Mouse (Mus musculus) intestine, postnatal 0 days (tissue): ENCODE data around the gene Pou6f1. TPM values are rescaled to one million over a fixed set of nuclear protein-coding genes. Genes with fewer than 3 reads are reported as not detected.

ENCODE experiments used
- ATAC-seq: fragments of 200-750 bp; cut with Nextera tagmentation; 2 replicates; pipeline ENCODE4 v1.8.0; 2017; ENCODE audit warnings: mild to moderate bottlenecking, moderate TSS enrichment, moderate library complexity
- H3K27ac ChIP-seq: fragments of 300-500 bp; sonication (generic); 2 replicates; pipeline ENCODE4 v1.5.1; 2014; ENCODE audit warnings: mild to moderate bottlenecking, low read depth, low read length, moderate library complexity
- H3K27me3 ChIP-seq: fragments of 300-500 bp; sonication (generic); replicated peaks from 2 replicates; pipeline ENCODE4 v1.6.1; 2014; ENCODE audit warnings: low read length, mixed read lengths; ENCODE audit not compliant: control insufficient read depth, insufficient read depth
- H3K36me3 ChIP-seq: fragments of 300-500 bp; sonication (generic); 2 replicates; pipeline ENCODE4 v1.6.1; 2014; ENCODE audit warnings: mild to moderate bottlenecking, moderate library complexity; ENCODE audit not compliant: control insufficient read depth, insufficient read depth
- H3K4me1 ChIP-seq: fragments of 300-500 bp; sonication (generic); replicated peaks from 2 replicates; pipeline ENCODE4 v1.6.1; 2014; ENCODE audit warnings: antibody characterized with exemption, low read length, mixed read lengths; ENCODE audit not compliant: control insufficient read depth, insufficient read depth
- H3K4me2 ChIP-seq: fragments of 300-500 bp; sonication (generic); replicated peaks from 2 replicates; pipeline ENCODE4 v1.6.1; 2014; ENCODE audit warnings: low read depth, mild to moderate bottlenecking, moderate library complexity
- H3K4me3 ChIP-seq: fragments of 300-500 bp; sonication (generic); 2 replicates; pipeline ENCODE4 v1.5.1; 2014; ENCODE audit warnings: low read depth, low read length
- H3K9ac ChIP-seq: fragments of 300-500 bp; sonication (generic); 2 replicates; pipeline ENCODE4 v1.6.1; 2014; ENCODE audit warnings: mild to moderate bottlenecking, low read depth, low read length
- H3K9me3 ChIP-seq: fragments of 300-500 bp; sonication (generic); 2 replicates; pipeline ENCODE4 v1.6.1; 2016; ENCODE audit warnings: mixed run types; ENCODE audit not compliant: control insufficient read depth
- CTCF ChIP-seq: sonication (generic); IDR thresholded peaks from 2 replicates; pipeline ENCODE4 v1.5.1; 2016; ENCODE audit warnings: low read depth, mild to moderate bottlenecking, control low read depth, antibody characterized with exemption, moderate library complexity
- WGBS: fragments of 180-500 bp; shearing (Covaris S2); extraction: QIAGEN DNeasy Blood & Tissue Kit; methylation state at CpG from one replicate; pipeline ENCODE4 v1.1.7; 2014; 5-methylcytosine and 5-hydroxymethylcytosine counted together
- polyA plus RNA-seq: library from polyadenylated mRNA; unstranded; fragments of >200 nt; fragmentation: Nextera tagmentation; extraction: Ambion mirVana; gene quantifications from 2 replicates; pipeline ENCODE4 v1.2.1, GENCODE M21; 2015

Gene Pou6f1
- polyA plus RNA-seq, 1 experiment from 2014 or later, result 3.0 TPM

- peak; percentile 51 for ATAC-seq
These were observed 32.5 kb upstream of the Pou6f1 start for GRCm38 (mm10) chr15:100632323-100632722.

GRCm38 (mm10) chr15:100631454-100632170, 31.8 kb upstream of the Pou6f1 start:
- Histone ChIP-seq H3K9ac (no peak overlapping the region), H3K9me3 (no peaks in the 10 kb centered on the region), H3K27me3 (peaks cover 6% of the 10 kb centered on the region; the same call in 1 of the 2 replicates), H3K4me1 (peaks cover 6% of the 10 kb centered on the region), H3K4me2 (no peak overlapping the region), H3K27ac (no peak overlapping the region), H3K4me3 (no peak overlapping the region), H3K36me3 (peaks cover 6% of the 10 kb centered on the region; the same call in 1 of the 2 replicates)
- 83% methylated on average over 12 of the region's 12 CpGs for WGBS
- no peak for TF ChIP-seq CTCF
- ATAC-seq, result no peak

More at GRCm38 (mm10) chr15:100632323-100632722, 32.5 kb upstream of the Pou6f1 start:
- Histone ChIP-seq H3K36me3 (peaks cover 6% of the 10 kb centered on the region; the same call in 1 of the 2 replicates), H3K27me3 (peaks cover 6% of the 10 kb centered on the region; the same call in 1 of the 2 replicates), H3K4me1 (peaks cover 6% of the 10 kb centered on the region), H3K9me3 (no peaks in the 10 kb centered on the region), H3K9ac (no peak overlapping the region), H3K4me2 (no peak overlapping the region), H3K4me3 (no peak overlapping the region), H3K27ac (peak overlapping the region; percentile 35; the same call in 1 of the 2 replicates)
- no peak for TF ChIP-seq CTCF
- WGBS, result 44% methylated on average over 5 of the region's 5 CpGs

GRCm38 (mm10) chr15:100630126-100630525, 30.3 kb upstream of the Pou6f1 start:
- H3K27ac ChIP-seq, result no peak overlapping the region
- peaks cover 6% of the 10 kb centered on the region for H3K4me1 ChIP-seq
- H3K9ac ChIP-seq, result no peak overlapping the region
- H3K4me2 ChIP-seq, result no peak overlapping the region
- no peaks in the 10 kb centered on the region for H3K9me3 ChIP-seq
- H3K36me3 ChIP-seq, result peaks cover 6% of the 10 kb centered on the region; the same call in 1 of the 2 replicates
- H3K27me3 ChIP-seq, result no peaks in the 10 kb centered on the region
- TF ChIP-seq CTCF, result no peak
- no peak overlapping the region for H3K4me3 ChIP-seq
- WGBS, result 84% methylated on average over 3 of the region's 3 CpGs
- no peak for ATAC-seq

GRCm38 (mm10) chr15:100628797-100629196, 29.0 kb upstream of the Pou6f1 start:
- TF ChIP-seq CTCF, result no peak
- WGBS, result 38% methylated on average over 7 of the region's 7 CpGs

GRCm38 (mm10) chr15:100627774-100628370, 28.1 kb upstream of the Pou6f1 start:
- Histone ChIP-seq H3K4me3 (no peak overlapping the region), H3K27ac (peak overlapping the region; percentile 61), H3K9ac (peak overlapping the region; percentile 19; the same call in 1 of the 2 replicates), H3K4me2 (peak overlapping the region; percentile 47), H3K4me1 (peaks cover 6% of the 10 kb centered on the region), H3K9me3 (no peaks in the 10 kb centered on the region), H3K27me3 (no peaks in the 10 kb centered on the region), H3K36me3 (peaks cover 6% of the 10 kb centered on the region; the same call in 1 of the 2 replicates)
- no peak for ATAC-seq
- WGBS, result 9% methylated on average over 11 of the region's 11 CpGs
- no peak for TF ChIP-seq CTCF

More at GRCm38 (mm10) chr15:100628797-100629196, 29.0 kb upstream of the Pou6f1 start:
- no peak for ATAC-seq
- Histone ChIP-seq H3K4me2 (no peak overlapping the region), H3K36me3 (peaks cover 6% of the 10 kb centered on the region; the same call in 1 of the 2 replicates), H3K9me3 (no peaks in the 10 kb centered on the region), H3K27ac (no peak overlapping the region), H3K4me1 (peaks cover 6% of the 10 kb centered on the region), H3K9ac (no peak overlapping the region), H3K27me3 (no peaks in the 10 kb centered on the region), H3K4me3 (no peak overlapping the region)

GRCm38 (mm10) chr15:100627287-100627686, 27.5 kb upstream of the Pou6f1 start:
- peak overlapping the region; percentile 47 for H3K4me2 ChIP-seq
- H3K9me3 ChIP-seq, result no peaks in the 10 kb centered on the region
- TF ChIP-seq CTCF, result no peak
- no peaks in the 10 kb centered on the region for H3K27me3 ChIP-seq
- peak overlapping the region; percentile 61 for H3K27ac ChIP-seq
- H3K4me1 ChIP-seq, result peaks cover 6% of the 10 kb centered on the region
- no peak overlapping the region; the same call in 1 of the 2 replicates for H3K9ac ChIP-seq
- peak; percentile 58 for ATAC-seq
- H3K4me3 ChIP-seq, result no peak overlapping the region
- 9% methylated on average over 10 of the region's 10 CpGs for WGBS
- peaks cover 7% of the 10 kb centered on the region; the same call in 1 of the 2 replicates for H3K36me3 ChIP-seq
